Mouse (Mus musculus) urinary bladder, postnatal 36 days (tissue): ENCODE data around the gene Vdr.

Source experiments
- DNase-seq, 2 experiments: peaks; one replicate each; pipeline ENCODE4 v3.0.0; 2022; ENCODE audit warnings: low spot score in 2 of 2, mixed read lengths in 1 of 2

Vdr gene

DNA sequence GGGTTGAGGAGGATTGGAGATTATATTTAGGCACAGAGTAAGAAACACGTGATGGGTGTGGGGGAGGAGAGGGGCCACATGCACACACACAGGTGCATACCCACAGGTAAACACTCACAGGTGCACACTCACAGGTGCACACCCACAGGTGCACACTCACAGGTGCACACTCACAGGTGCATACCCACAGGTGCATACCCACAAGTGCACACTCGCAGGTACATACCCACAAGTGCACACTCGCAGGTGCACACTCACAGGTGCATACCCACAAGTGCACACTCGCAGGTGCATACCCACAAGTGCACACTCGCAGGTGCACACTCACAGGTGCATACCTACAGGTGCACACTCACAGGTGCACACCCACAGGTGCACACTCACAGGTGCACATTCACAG lies 100.0 kb downstream of the Vdr start:
- DNase-seq, result no peak

- no peak for DNase-seq
Measured at GRCm38 (mm10) chr15:97809942-97810341, 100.5 kb downstream of the Vdr start.

- no peak for DNase-seq
Measured at GRCm38 (mm10) chr15:97809206-97809605, 101.2 kb downstream of the Vdr start.

DNA sequence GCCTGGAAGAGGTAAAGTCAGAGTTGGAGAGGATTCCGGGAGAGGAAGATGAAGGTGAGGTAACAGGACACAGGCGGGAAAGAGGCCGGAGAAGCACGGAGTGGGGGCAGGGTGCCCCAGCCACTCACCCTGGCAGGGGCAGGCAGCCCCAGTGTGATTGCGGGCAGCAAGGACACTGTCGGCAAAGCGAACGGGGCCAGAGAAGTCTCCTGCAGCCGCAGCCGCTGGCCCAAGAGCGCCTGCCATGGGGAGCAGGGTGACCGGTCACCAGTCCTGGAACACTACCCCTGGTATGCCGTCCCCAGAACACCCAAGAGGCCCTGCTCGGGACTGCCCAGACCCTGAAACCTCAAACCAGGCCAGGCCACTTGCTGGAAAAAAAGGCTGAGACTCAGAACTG lies 101.9 kb downstream of the Vdr start:
- no peak for DNase-seq

- no peak for DNase-seq
Measured at GRCm38 (mm10) chr15:97807867-97808266, 102.6 kb downstream of the Vdr start.
